Mouse (Mus musculus) adrenal gland, adult 2 months (tissue): ENCODE measurements around the gene Tspan31. TPM values are rescaled to one million over a fixed set of nuclear protein-coding genes. Genes with fewer than 3 reads are reported as not detected.

Experiments used
- DNase-seq: peaks from one replicate; pipeline ENCODE4 v3.0.0; 2021
- long read RNA-seq: library from polyadenylated mRNA; stranded (forward); transcript quantifications from one replicate; pipeline ENCODE4 v2.0.0, GENCODE M21; 2021
- polyA plus RNA-seq: library from polyadenylated mRNA; depleted of rRNA; stranded (reverse); fragments of >200 nt; gene quantifications from 2 replicates; pipeline ENCODE4 v1.2.3, GENCODE M21; 2012; rRNA removed
- total RNA-seq, 2 experiments: library from RNA; stranded (reverse); gene quantifications; 2 replicates each; pipeline ENCODE4 v1.2.3; 2021

The Tspan31 gene
- total RNA-seq: 100 to 1,000 TPM; 115 to 129 TPM
- polyA plus RNA-seq: 53.3 and 62.3 TPM in 2 replicates
- long read RNA-seq, transcript Tspan31-201 (6 exons, 1,556 nt): major isoform, 134 of 143 reads
- long read RNA-seq, partial matches to known transcripts: 2 of 143 reads
- long read RNA-seq, other reads (novel, unspliced or antisense): 7 of 143 reads

- DNase-seq: peak; percentile 95
These were observed at the start of gene Tspan31 for GRCm38 (mm10) chr10:127070190-127071121. Gene Tspan31, minus strand, starts transcription at chr10:127070264.

DNA sequence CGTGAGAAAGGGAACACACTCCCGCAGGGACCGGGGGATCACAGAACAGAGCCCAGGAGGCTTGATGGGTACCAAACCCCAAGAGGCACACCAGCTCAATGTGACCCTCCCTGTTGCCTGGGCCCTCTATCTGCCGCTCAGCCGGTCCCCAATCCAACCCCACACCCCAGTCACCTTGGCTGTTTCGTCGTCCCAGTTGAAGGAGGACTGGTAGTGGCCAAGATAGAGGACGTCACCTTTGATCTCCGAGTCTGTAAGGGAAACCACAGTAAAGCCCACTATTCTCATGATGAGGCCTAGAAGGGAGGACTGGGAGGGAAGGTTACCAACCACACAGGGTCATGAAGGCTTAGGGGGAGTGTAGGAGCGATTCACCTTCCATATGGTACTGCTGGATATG lies 49.2 kb upstream of the Tspan31 start:
- DNase-seq: no peak

GRCm38 (mm10) chr10:127118470-127118869 lies 48.4 kb upstream of the Tspan31 start:
- no peak for DNase-seq

DNA sequence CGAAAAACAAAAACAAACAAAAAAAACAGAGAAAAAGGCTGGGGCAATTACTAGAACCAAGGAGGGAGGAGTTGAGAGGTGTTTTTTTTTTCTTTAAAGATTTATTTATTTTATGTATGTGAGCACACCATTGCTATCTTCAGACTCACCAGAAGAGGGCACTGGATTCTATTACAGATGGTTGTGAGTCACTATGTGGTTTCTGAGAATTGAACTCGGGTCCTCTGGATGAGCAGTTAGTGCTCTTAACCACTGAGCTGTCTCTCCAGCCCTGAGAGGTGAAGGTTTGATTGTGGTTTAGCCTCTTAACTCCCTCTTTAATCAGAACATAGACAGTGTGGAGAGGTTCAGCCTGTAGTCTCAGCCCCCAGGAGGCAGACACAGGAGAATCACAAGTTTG lies 45.0 kb upstream of the Tspan31 start:
- no peak for DNase-seq

GRCm38 (mm10) chr10:127114408-127114807 lies 44.3 kb upstream of the Tspan31 start:
- no peak for DNase-seq

DNA sequence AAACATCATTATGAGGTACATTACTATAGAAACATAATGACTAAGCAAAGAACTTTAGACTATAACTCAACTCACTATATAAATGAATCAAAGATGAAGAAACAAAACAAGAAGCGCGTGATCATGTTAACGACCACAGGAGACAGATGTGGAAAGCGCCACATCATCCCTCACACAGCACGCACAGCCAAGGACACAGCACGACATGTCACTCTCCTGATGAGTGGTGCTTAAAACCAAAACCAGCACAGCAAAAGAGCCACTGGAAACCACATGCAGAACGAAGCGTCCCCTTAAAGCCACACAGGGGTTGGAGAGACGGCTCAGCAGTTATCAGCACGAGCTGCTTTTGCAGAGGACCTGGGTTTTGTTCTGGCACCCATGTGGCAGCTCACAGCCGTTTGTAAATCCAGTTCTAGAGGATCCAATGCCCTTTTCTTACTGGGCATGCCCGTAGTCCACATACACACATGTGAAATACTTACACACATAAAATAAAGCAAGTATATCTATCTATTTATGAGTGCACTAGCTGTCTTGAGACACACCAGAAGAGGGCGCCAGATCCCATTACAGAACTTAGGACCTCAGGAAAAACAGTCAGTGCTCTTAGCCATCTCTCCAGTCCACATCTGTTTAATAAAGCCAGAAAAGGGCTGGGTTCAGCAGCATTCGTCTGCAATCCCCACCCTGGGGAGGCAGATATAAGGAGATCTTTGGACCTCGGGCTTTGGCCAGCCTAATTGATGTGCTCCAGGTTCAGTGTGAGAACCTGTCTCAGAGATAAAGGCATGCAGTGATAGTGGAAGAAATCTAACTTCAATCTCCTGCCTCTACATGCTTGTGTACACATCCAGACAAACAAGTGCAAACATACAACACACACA lies 41.2 kb upstream of the Tspan31 start:
- DNase-seq: no peak

- no peak for DNase-seq
These were observed 38.2 kb upstream of the Tspan31 start for GRCm38 (mm10) chr10:127108262-127108583.

DNA sequence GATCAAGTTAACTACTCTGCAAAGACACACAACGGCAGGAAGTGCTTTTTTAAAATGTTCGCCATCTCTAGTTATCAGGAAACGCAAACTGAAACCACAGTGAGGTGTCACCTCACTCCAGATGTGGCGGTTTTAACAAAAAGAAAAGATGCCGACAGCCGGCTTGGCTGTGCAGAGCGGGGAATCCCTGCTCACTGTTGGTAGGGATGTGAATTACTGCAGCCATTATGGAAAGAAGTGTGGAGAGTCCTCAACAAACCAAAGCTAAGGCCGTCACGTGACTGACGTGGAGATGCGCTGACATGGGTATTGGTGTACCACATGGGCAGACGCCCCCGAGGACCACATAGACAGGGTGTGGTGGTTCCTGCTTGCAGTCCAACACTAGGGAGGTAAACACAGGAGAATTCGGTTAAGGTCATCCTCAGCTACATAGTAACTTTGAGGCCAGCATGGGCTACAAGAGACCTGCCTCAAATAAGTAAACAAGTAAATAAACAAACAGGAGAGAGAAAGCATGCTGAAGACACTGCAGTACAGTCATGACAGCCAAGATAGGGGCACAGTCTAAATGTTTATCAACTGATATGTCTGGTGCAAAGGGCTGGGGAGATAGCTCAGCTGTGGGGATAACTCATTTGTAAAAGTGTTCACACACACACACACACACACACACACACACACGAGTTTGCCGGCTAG lies 37.6 kb upstream of the Tspan31 start:
- no peak for DNase-seq

DNA sequence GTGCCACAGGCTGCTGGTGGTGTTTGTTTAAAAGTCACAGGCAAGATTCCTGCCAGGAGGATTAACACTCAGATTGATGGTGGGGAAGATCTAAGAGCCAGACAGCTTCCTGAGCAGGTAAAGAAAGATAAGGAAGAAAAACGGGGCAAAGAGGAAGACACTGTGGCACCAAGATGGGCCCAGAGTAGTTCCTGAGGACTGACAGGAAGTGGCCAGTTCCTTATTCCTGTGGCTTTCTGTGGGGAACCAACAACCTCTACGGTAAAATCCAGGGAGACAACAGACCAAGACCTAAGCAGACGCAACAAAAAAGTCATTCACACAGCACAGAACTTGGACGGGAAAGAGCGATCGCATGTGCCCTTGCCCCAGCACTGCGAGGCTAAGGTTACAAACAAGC lies 33.6 kb upstream of the Tspan31 start:
- DNase-seq: no peak

DNA sequence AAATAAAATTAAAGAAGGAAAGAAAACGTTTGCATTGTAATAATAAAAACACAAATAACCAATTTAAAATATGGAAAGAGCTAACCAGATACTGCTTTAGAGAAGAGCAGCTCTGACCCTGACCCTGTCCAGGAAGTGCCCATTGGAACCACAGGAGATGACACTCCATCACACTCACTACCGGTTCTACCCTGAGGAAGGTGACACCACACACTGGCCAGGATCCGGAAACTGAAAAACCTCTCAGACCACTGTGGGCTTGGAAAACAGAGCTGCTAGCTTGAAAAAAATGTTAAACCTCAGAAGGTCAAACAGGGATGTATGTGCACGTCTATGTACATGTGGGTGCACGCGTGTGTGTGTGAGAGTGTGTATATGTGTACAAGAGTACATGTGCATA lies 31.1 kb upstream of the Tspan31 start:
- DNase-seq: no peak

DNA sequence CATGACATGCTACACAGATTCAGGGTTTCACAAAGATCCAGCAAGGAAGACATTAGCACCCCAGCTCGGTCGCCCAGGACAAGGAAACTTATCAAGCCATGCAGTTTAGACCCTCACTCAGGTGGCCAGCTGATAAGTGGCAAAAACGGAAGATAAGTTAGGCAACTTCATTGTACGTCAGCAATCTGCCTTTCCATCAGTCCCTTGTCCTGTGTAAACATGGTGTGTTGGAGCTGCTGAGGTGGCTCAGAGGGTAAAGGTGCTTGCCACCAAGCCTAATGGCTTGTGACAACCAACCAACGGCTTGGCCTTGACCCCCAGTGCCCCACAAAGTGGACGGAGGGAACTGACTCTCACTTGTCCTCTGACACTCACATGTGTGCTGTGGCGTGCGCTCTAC lies 30.4 kb upstream of the Tspan31 start:
- no peak for DNase-seq

DNA sequence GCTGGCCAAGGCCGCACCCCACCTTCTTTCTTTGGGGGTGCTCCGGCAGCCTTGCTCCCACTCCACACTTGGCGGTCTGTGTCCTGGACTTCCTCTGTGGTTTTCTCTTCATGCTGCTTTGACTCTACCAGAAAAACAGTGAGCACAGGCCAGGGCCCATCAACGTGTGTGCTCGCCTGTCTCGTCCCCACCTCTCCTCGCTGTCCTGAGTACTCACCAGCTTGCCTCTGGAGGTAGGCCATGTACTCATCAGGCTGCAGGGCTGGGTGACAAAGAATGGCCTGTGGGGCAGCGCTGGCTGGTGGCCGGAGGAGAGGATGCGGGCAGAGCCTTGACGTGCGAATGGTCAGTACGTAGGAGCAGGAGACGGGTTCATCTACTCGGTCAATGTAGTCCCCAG lies 29.8 kb upstream of the Tspan31 start:
- DNase-seq: no peak

DNA sequence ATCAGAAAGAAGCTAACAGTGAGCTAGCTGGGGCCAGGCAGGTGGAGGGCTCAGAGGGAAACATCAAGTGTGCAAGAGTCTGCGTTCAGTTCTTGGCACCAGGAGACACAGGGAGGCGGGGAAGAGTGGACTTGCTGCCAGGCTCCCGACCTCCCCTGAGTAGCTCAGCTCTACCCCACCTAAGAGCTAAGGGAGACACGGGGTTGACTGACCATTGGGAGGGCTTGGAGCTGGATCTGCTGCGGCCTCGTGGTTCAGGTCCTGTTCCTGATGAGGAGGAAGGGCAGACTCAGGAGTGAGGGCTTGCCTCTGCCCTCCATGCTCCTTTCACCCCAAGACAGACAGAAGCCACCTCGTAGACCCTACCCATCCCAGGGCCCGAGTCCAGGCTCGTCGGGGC lies 29.1 kb upstream of the Tspan31 start:
- no peak for DNase-seq

GRCm38 (mm10) chr10:127098514-127098913 lies 28.4 kb upstream of the Tspan31 start:
- DNase-seq: no peak

DNA sequence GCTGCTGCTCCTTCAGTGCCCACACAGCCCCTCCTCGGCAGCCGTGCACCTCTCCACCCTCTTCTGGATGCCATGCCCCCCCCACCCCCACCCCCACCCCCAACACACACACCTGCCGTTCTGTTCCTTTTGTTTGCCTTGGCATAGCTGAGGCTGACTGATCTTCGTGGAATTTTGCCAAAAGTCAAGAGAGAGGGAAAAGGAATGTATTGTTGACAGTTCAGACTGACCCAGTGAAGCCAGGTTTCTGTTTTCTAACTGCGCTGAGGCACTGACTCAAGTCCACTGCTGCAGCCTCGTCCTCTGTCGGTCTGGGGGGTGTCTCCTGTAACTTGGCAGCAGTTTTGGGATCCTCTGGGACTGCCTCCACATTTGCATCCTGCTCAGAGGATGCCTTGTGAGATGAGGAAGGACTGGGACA lies 24.3 kb upstream of the Tspan31 start:
- no peak for DNase-seq

DNA sequence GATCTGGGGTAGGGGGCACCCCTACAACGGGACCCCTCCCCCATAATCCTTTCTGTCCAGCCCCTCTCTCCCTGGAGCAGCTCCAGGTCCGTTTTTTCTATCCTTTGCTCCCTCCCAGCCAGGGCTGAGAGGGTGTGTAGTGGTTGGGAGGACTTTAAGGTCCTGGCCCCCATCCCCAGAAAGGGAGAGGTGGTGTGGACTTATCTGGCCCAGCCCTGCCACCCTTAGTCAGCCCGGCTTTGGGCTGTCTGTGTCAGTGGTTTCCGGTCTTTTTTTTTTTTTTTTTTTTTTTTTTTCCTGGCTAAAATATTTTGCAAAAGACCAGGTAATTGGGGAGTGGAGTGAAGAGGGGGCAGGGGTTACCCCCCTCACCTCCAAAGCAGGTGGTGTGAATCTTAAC lies 22.7 kb upstream of the Tspan31 start:
- DNase-seq: no peak

DNA sequence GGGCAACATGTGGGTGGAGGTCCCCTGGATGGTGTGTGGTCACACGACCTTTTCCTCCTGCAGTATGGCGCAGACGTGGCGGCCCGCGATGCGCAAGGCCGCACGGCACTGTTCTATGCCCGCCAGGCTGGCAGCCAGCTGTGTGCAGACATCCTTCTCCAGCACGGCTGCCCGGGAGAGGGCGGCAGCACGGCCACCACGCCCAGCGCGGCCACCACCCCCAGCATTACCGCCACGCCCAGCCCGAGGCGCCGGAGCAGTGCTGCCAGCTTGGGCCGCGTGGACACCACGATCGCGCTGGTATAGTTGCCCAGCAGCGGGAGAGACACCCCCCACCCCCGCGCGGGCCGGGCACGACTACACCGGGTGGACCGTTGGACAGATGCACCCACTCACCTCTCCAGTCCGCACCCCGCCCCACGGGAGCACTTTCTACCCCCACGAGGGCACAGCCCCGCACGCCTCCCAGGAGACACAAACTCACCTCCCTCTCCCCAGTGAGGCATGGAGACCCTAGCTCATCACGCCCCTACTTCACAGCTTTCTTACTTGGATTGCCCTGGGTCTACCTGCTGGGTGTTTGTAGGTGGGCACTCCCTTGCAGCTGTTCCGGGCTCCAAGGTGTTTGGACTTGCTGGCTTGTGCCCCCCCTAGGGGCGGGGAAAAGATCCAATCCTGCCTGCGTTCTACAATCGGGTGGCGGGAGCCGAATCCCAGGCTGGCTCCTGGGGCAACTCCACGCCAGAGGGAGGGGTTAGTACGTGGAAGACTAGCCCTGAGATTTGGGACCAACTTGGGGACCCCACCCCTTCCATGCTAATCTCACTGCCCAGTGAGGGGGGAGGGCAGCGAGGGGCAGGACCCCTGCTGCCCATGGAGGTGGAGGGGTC lies 21.7 kb upstream of the Tspan31 start:
- DNase-seq: peak; percentile 75

DNA sequence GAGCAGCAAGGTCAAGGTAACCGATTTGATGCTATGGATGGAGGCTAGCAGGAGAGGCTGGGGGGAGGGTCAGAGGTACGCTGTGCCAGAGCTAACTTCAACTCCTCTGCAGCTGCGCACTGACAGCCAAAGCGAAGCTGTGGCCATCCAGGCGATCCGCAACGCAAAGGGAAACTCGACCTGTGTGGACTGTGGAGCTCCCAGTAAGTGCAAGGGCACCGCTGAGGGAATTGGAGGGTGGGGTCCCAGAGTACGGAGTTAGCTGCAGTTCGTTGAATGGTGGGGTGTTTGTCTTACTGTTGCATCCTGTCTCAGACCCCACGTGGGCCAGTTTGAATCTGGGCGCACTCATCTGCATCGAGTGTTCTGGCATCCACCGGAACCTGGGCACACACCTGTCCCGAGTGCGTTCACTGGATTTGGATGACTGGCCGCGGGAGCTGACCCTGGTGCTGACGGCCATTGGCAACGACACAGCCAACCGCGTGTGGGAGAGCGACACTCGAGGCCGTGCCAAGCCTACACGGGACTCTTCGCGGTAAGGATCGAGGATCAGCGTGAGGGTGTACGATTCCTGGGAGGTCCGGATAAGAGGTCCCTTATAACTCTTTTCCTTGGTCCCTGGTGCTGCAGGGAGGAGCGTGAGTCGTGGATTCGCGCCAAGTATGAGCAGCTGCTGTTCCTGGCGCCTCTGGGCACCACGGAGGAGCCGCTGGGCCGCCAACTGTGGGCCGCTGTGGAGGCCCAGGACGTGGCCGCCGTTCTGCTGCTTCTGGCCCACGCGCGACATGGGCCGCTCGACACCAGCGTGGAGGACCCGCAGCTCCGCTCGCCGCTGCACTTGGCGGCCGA lies 20.7 kb upstream of the Tspan31 start:
- peak; percentile 70 for DNase-seq

- DNase-seq: no peak
These were observed 15.6 kb upstream of the Tspan31 start for GRCm38 (mm10) chr10:127085633-127086032.

- no peak for DNase-seq
These were observed 15.0 kb upstream of the Tspan31 start for GRCm38 (mm10) chr10:127085052-127085451.
